Mouse (Mus musculus) midbrain, embryonic 11.5 days (tissue): ENCODE data around the gene Tmem17. TPM values are rescaled to one million over a fixed set of nuclear protein-coding genes. Genes with fewer than 3 reads are reported as not detected.

Experiments used
- ATAC-seq: fragments of 200-750 bp; cut with Nextera tagmentation; 2 replicates; pipeline ENCODE4 v1.8.0; 2017; ENCODE audit warnings: moderate TSS enrichment, moderate library complexity; ENCODE audit not compliant: low FRiP score
- DNase-seq: peaks from one replicate; pipeline ENCODE4 v3.0.0; 2015; ENCODE audit warnings: low spot score; ENCODE audit errors: missing footprints
- H3K27ac ChIP-seq: fragments of 300-500 bp; sonication (generic); 2 replicates; pipeline ENCODE4 v1.5.1; 2014; ENCODE audit warnings: low read depth, low read length
- H3K27me3 ChIP-seq: fragments of 300-500 bp; sonication (generic); 2 replicates; pipeline ENCODE4 v1.6.1; 2014; ENCODE audit warnings: mild to moderate bottlenecking, low read length, moderate library complexity, mixed read lengths; ENCODE audit not compliant: control insufficient read depth, insufficient read depth
- H3K36me3 ChIP-seq: fragments of 300-500 bp; sonication (generic); 2 replicates; pipeline ENCODE4 v1.6.1; 2014; ENCODE audit warnings: mild to moderate bottlenecking, low read length, moderate library complexity, mixed read lengths; ENCODE audit not compliant: control insufficient read depth, insufficient read depth
- H3K4me1 ChIP-seq: fragments of 300-500 bp; sonication (generic); 2 replicates; pipeline ENCODE4 v1.6.1; 2014; ENCODE audit warnings: low read length; ENCODE audit not compliant: control insufficient read depth, insufficient read depth
- H3K4me2 ChIP-seq: fragments of 300-500 bp; sonication (generic); 2 replicates; pipeline ENCODE4 v1.6.1; 2014; ENCODE audit warnings: mild to moderate bottlenecking, moderate library complexity
- H3K4me3 ChIP-seq: fragments of 300-500 bp; sonication (generic); 2 replicates; pipeline ENCODE4 v1.5.1; 2014; ENCODE audit warnings: low read depth, low read length
- H3K9ac ChIP-seq: fragments of 300-500 bp; sonication (generic); 2 replicates; pipeline ENCODE4 v1.6.1; 2014; ENCODE audit warnings: low read length
- H3K9me3 ChIP-seq: fragments of 300-500 bp; sonication (generic); 2 replicates; pipeline ENCODE4 v1.6.1; 2016; ENCODE audit warnings: low read length; ENCODE audit not compliant: control insufficient read depth
- WGBS: fragments of 180-500 bp; shearing (Covaris S2); extraction: QIAGEN DNeasy Blood & Tissue Kit; methylation state at CpG from one replicate; pipeline ENCODE4 v1.1.7; 2014; 5-methylcytosine and 5-hydroxymethylcytosine counted together
- polyA plus RNA-seq: library from polyadenylated mRNA; unstranded; fragments of >200 nt; fragmentation: Nextera tagmentation; extraction: Ambion mirVana; gene quantifications from 2 replicates; pipeline ENCODE4 v1.2.1, GENCODE M21; 2014

Gene Tmem17
- 15.8 and 16.7 TPM in 2 replicates for polyA plus RNA-seq

GRCm38 (mm10) chr11:22512038-22513001, at the start of gene Tmem17:
Gene Tmem17, plus strand, starts transcription at chr11:22512088.
- 1% methylated on average over 73 of the region's 73 CpGs for WGBS
- H3K27ac ChIP-seq: peak within 1 kb of the TSS; percentile 87
- no peaks in the 10 kb centered on the region for H3K9me3 ChIP-seq
- peak within 1 kb of the TSS; percentile 79 for H3K4me3 ChIP-seq
- no peaks in the 10 kb centered on the region for H3K36me3 ChIP-seq
- no peaks in the 10 kb centered on the region; the same call in 1 of the 2 replicates for H3K4me1 ChIP-seq
- ATAC-seq (peak; percentile 96), DNase-seq (peak; percentile 98)
- H3K27me3 ChIP-seq: no peaks in the 10 kb centered on the region
- peak within 1 kb of the TSS; percentile 69 for H3K4me2 ChIP-seq
- peak within 1 kb of the TSS; percentile 96 for H3K9ac ChIP-seq

- ATAC-seq (no peak), DNase-seq (no peak)
- Histone ChIP-seq H3K4me2 (no peak overlapping the region), H3K36me3 (no peaks in the 10 kb centered on the region), H3K27ac (no peak overlapping the region), H3K4me1 (no peaks in the 10 kb centered on the region), H3K9ac (no peak overlapping the region), H3K4me3 (no peak overlapping the region), H3K9me3 (no peaks in the 10 kb centered on the region), H3K27me3 (no peaks in the 10 kb centered on the region)
- WGBS: 67% methylated on average over 3 of the region's 3 CpGs
Observed at GRCm38 (mm10) chr11:22479836-22480619, 31.9 kb upstream of the Tmem17 start.

- WGBS: 89% methylated on average over 1 of the region's 1 CpGs
- no peak for DNase-seq
- H3K27ac ChIP-seq: no peak overlapping the region
- H3K27me3 ChIP-seq: no peaks in the 10 kb centered on the region
- no peaks in the 10 kb centered on the region for H3K9me3 ChIP-seq
- H3K4me2 ChIP-seq: no peak overlapping the region
- no peak for ATAC-seq
- H3K4me1 ChIP-seq: no peaks in the 10 kb centered on the region
- H3K36me3 ChIP-seq: no peaks in the 10 kb centered on the region
- no peak overlapping the region for H3K4me3 ChIP-seq
- H3K9ac ChIP-seq: no peak overlapping the region
Observed at GRCm38 (mm10) chr11:22481639-22482361, 30.1 kb upstream of the Tmem17 start.

- H3K4me2 ChIP-seq: no peak overlapping the region
- H3K9ac ChIP-seq: no peak overlapping the region
- WGBS: 95% methylated on average over 3 of the region's 3 CpGs
- H3K27ac ChIP-seq: no peak overlapping the region
- H3K4me3 ChIP-seq: no peak overlapping the region
- no peaks in the 10 kb centered on the region for H3K36me3 ChIP-seq
- H3K9me3 ChIP-seq: no peaks in the 10 kb centered on the region
- ATAC-seq (no peak), DNase-seq (no peak)
- no peaks in the 10 kb centered on the region for H3K4me1 ChIP-seq
- no peaks in the 10 kb centered on the region for H3K27me3 ChIP-seq
Observed at GRCm38 (mm10) chr11:22482362-22482760, 29.5 kb upstream of the Tmem17 start.

- ATAC-seq: peak; percentile 59; the same call in 1 of the 2 replicates
- H3K36me3 ChIP-seq: no peaks in the 10 kb centered on the region
- 79% methylated on average over 2 of the region's 2 CpGs for WGBS
- H3K27ac ChIP-seq: no peak overlapping the region
- no peak overlapping the region for H3K4me3 ChIP-seq
- no peaks in the 10 kb centered on the region for H3K4me1 ChIP-seq
- no peaks in the 10 kb centered on the region for H3K27me3 ChIP-seq
- H3K9me3 ChIP-seq: no peaks in the 10 kb centered on the region
- peak; percentile 82 for DNase-seq
- H3K9ac ChIP-seq: no peak overlapping the region
- H3K4me2 ChIP-seq: no peak overlapping the region
Observed at GRCm38 (mm10) chr11:22493694-22494319, 18.1 kb upstream of the Tmem17 start.

GRCm38 (mm10) chr11:22494941-22495340, 16.9 kb upstream of the Tmem17 start:
- H3K36me3 ChIP-seq: no peaks in the 10 kb centered on the region
- no peak overlapping the region for H3K9ac ChIP-seq
- H3K9me3 ChIP-seq: no peaks in the 10 kb centered on the region
- no peaks in the 10 kb centered on the region for H3K4me1 ChIP-seq
- H3K4me2 ChIP-seq: no peak overlapping the region
- no peaks in the 10 kb centered on the region for H3K27me3 ChIP-seq
- no peak overlapping the region for H3K27ac ChIP-seq
- DNase-seq: peak; percentile 12
- H3K4me3 ChIP-seq: no peak overlapping the region
- no peak for ATAC-seq

GRCm38 (mm10) chr11:22499396-22499795, 12.5 kb upstream of the Tmem17 start:
- no peak overlapping the region for H3K27ac ChIP-seq
- H3K9ac ChIP-seq: no peak overlapping the region
- no peaks in the 10 kb centered on the region for H3K9me3 ChIP-seq
- WGBS: 55% methylated on average over 6 of the region's 6 CpGs
- no peaks in the 10 kb centered on the region for H3K4me1 ChIP-seq
- H3K4me2 ChIP-seq: no peak overlapping the region
- no peak for ATAC-seq
- DNase-seq: peak; percentile 80
- no peaks in the 10 kb centered on the region for H3K36me3 ChIP-seq
- no peaks in the 10 kb centered on the region for H3K27me3 ChIP-seq
- H3K4me3 ChIP-seq: no peak overlapping the region

- ATAC-seq: no peak
Observed at GRCm38 (mm10) chr11:22499886-22500285, 12.0 kb upstream of the Tmem17 start.

More at GRCm38 (mm10) chr11:22499886-22500285, 12.0 kb upstream of the Tmem17 start:
- H3K4me1 ChIP-seq: no peaks in the 10 kb centered on the region
- H3K4me2 ChIP-seq: no peak overlapping the region
- H3K27ac ChIP-seq: no peak overlapping the region
- H3K4me3 ChIP-seq: no peak overlapping the region
- no peak overlapping the region for H3K9ac ChIP-seq
- no peaks in the 10 kb centered on the region for H3K9me3 ChIP-seq
- DNase-seq: peak; percentile 23
- no peaks in the 10 kb centered on the region for H3K27me3 ChIP-seq
- H3K36me3 ChIP-seq: no peaks in the 10 kb centered on the region
